Mouse (Mus musculus) G1E (cell line): ENCODE measurements around the gene Tardbp.

Experiments
- CTCF ChIP-seq: IDR thresholded peaks from 2 replicates; pipeline ENCODE4 v1.5.1; 2012; ENCODE audit warnings: low read depth, low read length, inconsistent platforms, mixed read lengths
- GATA1 ChIP-seq: IDR thresholded peaks from 2 replicates; pipeline ENCODE4 v1.6.1; 2012; ENCODE audit warnings: borderline replicate concordance, low read length, inconsistent platforms, mixed read lengths
- GATA2 ChIP-seq: IDR thresholded peaks from 2 replicates; pipeline ENCODE4 v1.6.1; 2012; ENCODE audit warnings: low read depth, low read length, inconsistent platforms, borderline replicate concordance
- TAL1 ChIP-seq: conservative IDR thresholded peaks from 2 replicates; pipeline ENCODE4 v1.6.1; 2012; ENCODE audit warnings: low read depth, low read length, inconsistent platforms, mixed read lengths

GRCm38 (mm10) chr4:148638302-148638701, 11.5 kb upstream of the Tardbp start:
- TF ChIP-seq CTCF = no peak
- TF ChIP-seq GATA1 = no peak
- TF ChIP-seq TAL1 = no peak
- TF ChIP-seq GATA2 = no peak
